Mouse (Mus musculus) G1E (cell line): Measurements from ENCODE around the gene Ptprt. TPM values are rescaled to one million over a fixed set of nuclear protein-coding genes. Genes with fewer than 3 reads are reported as not detected.
"Not testable (repeated sequence)": the region's sequence is repeated elsewhere in the genome, so short reads cannot be mapped to it uniquely, and the experiment has no call there.

Experiments
- ATAC-seq: 2 replicates; pipeline ENCODE4 v1.8.0; 2016; ENCODE audit warnings: mild to moderate bottlenecking; ENCODE audit not compliant: insufficient number of reproducible peaks, poor library complexity, low FRiP score, severe bottlenecking; ENCODE audit errors: extremely low read depth
- DNase-seq: peaks from one replicate; pipeline ENCODE4 v3.0.0; 2012; ENCODE audit warnings: low spot score
- H3K27me3 ChIP-seq: 2 replicates; pipeline ENCODE4 v1.6.1; 2012; ENCODE audit warnings: mild to moderate bottlenecking, low read length, inconsistent platforms; ENCODE audit not compliant: insufficient read depth
- H3K36me3 ChIP-seq: replicated peaks from 2 replicates; pipeline ENCODE3; 2012; ENCODE audit warnings: mild to moderate bottlenecking, inconsistent platforms
- H3K4me1 ChIP-seq: 2 replicates; pipeline ENCODE4 v1.6.1; 2012; ENCODE audit warnings: low read depth, low read length, inconsistent platforms, mixed read lengths; ENCODE audit not compliant: insufficient read depth
- H3K4me3 ChIP-seq: 2 replicates; pipeline ENCODE4 v1.5.1; 2012; ENCODE audit warnings: low read depth, mild to moderate bottlenecking, inconsistent platforms, low read length, moderate library complexity, mixed read lengths
- H3K9me3 ChIP-seq: replicated peaks from 2 replicates; pipeline ENCODE4 v1.6.1; 2012; ENCODE audit warnings: inconsistent platforms
- CTCF ChIP-seq: IDR thresholded peaks from 2 replicates; pipeline ENCODE4 v1.5.1; 2012; ENCODE audit warnings: low read depth, low read length, inconsistent platforms, mixed read lengths
- GATA1 ChIP-seq: IDR thresholded peaks from 2 replicates; pipeline ENCODE4 v1.6.1; 2012; ENCODE audit warnings: borderline replicate concordance, low read length, inconsistent platforms, mixed read lengths
- GATA2 ChIP-seq: IDR thresholded peaks from 2 replicates; pipeline ENCODE4 v1.6.1; 2012; ENCODE audit warnings: low read depth, low read length, inconsistent platforms, borderline replicate concordance
- POLR2AphosphoS5 ChIP-seq: IDR thresholded peaks from 2 replicates; pipeline ENCODE4 v1.6.1; 2012; ENCODE audit warnings: low read depth, low read length, inconsistent platforms; ENCODE audit not compliant: insufficient replicate concordance
- TAL1 ChIP-seq: conservative IDR thresholded peaks from 2 replicates; pipeline ENCODE4 v1.6.1; 2012; ENCODE audit warnings: low read depth, low read length, inconsistent platforms, mixed read lengths
- polyA plus RNA-seq: library from polyadenylated mRNA; stranded (reverse); fragments of >175 nt; gene quantifications from 2 replicates; pipeline ENCODE4 v1.2.3, GENCODE M21; 2012
- total RNA-seq, 2 experiments: library from RNA; stranded (forward) in 1 of 2; stranded (reverse) in 1 of 2; fragments of 200-1000 nt in 1 of 2; fragments of >200 nt in 1 of 2; fragmentation: Nextera tagmentation in 1 of 2; gene quantifications; 2 replicates each; pipeline ENCODE4 v1.2.3; 2014 to 2017

Ptprt gene
- total and polyA plus RNA-seq, 3 experiments: 0.05 TPM; not detected in 2

DNA sequence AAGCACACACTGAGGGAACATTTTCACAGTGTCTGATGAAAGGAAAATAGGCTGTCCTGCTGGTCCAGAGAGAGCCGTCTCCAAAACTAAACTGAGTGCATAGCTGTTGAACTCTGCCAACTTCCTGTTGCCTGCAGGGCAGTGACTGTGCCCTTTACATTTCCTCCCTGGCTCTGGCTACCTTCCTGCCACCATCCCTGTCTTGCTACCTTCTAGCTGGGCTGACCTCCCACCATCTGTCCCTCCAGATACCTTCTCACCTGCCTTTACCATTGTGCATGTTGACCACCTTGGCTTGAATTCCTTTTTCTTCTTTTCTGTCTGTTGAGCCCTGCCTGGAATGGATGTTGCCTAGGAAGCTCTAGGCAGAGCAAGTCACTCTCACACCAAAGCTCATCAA is 1133.8 kb downstream of the Ptprt start:
- Histone ChIP-seq H3K4me1 (no peaks in the 10 kb centered on the region), H3K4me3 (no peak overlapping the region), H3K27me3 (no peaks in the 10 kb centered on the region), H3K9me3 (peaks cover 38% of the 10 kb centered on the region), H3K36me3 (no peaks in the 10 kb centered on the region)
- no peak for TF ChIP-seq GATA2
- no peak for ATAC-seq
- no peak for DNase-seq

DNA sequence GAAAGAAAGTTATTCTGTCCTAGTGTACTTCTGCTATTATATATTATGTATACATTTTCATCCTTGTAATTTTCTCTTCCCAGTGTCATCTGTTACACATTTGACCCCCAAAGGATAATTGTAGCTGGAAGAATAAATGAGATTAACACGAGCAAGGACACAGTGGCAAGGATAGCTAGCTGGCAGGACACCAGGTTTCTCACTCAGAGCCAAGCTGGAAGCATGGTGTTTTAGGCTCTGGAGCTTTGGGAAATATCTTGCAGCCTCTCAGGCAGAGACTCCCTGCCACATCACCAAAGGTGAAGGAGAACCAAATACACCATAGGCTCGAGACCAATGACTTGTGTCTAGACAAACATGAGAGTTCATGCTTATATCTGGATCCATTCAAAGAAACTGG is 1141.3 kb downstream of the Ptprt start:
- Histone ChIP-seq H3K27me3 (no peaks in the 10 kb centered on the region), H3K9me3 (peaks cover 25% of the 10 kb centered on the region), H3K36me3 (no peaks in the 10 kb centered on the region), H3K4me3 (no peak overlapping the region), H3K4me1 (no peaks in the 10 kb centered on the region)
- no peak for TF ChIP-seq POLR2AphosphoS5
- no peak for TF ChIP-seq TAL1
- no peak for TF ChIP-seq GATA1
- no peak for TF ChIP-seq CTCF
- TF ChIP-seq GATA2: no peak
- no peak for DNase-seq
- ATAC-seq: no peak

- no peak for ATAC-seq
Observed at GRCm38 (mm10) chr2:161516921-161517320, 1144.0 kb downstream of the Ptprt start.

GRCm38 (mm10) chr2:161513256-161513655 is 1147.7 kb downstream of the Ptprt start:
- ATAC-seq: no peak
- DNase-seq: no peak
- no peak overlapping the region for H3K4me3 ChIP-seq

More at GRCm38 (mm10) chr2:161516921-161517320, 1144.0 kb downstream of the Ptprt start:
- Histone ChIP-seq H3K4me1 (no peaks in the 10 kb centered on the region), H3K4me3 (no peak overlapping the region), H3K27me3 (no peaks in the 10 kb centered on the region), H3K36me3 (no peaks in the 10 kb centered on the region), H3K9me3 (peaks cover 21% of the 10 kb centered on the region)
- TF ChIP-seq GATA2 (no peak), TAL1 (no peak), CTCF (no peak), POLR2AphosphoS5 (no peak), GATA1 (no peak)
- DNase-seq: no peak

GRCm38 (mm10) chr2:161511880-161512570 is 1148.9 kb downstream of the Ptprt start:
- H3K4me1 ChIP-seq, H3K36me3 ChIP-seq, DNase-seq, H3K27me3 ChIP-seq, H3K4me3 ChIP-seq, ATAC-seq: not testable (repeated sequence)
- H3K9me3 ChIP-seq: peaks cover 21% of the 10 kb centered on the region

More at GRCm38 (mm10) chr2:161513256-161513655, 1147.7 kb downstream of the Ptprt start:
- peaks cover 26% of the 10 kb centered on the region for H3K9me3 ChIP-seq
- TF ChIP-seq POLR2AphosphoS5: no peak
- TF ChIP-seq CTCF: no peak
- no peak for TF ChIP-seq GATA2
- TF ChIP-seq TAL1: no peak
- TF ChIP-seq GATA1: no peak
- no peaks in the 10 kb centered on the region for H3K4me1 ChIP-seq
- H3K36me3 ChIP-seq: no peaks in the 10 kb centered on the region
- H3K27me3 ChIP-seq: no peaks in the 10 kb centered on the region

DNA sequence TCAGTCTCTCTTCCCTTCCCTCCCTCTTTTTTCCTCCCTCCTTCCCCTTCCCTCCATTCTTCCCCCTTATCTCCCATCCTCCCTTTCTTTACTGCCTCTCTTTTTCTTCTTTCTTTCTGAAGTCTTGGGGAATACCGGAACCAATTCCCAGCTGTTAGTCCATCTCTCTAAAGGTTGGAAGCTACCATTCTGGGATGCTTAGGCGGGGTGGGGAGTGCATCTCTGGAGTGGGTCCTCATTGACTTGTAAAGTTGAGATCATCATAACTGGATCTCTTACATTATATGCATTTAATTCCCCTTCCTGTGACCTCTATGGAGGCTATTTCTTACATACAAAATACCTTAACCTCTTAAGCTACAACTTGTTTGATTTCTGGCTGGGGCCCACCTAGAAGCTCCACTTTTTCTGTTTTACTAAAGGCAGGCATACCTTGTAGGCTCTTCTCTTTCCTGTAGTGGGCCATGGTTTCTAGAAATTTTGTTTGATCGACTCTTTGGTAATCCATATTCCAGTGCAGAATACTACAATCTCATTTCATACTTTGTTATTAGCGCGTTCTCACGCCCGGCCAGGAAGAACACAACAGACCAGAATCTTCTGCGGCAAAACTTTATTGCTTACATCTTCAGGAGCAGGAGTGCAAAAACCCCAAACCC is 1149.7 kb downstream of the Ptprt start:
- H3K4me3 ChIP-seq: no peak overlapping the region
- no peaks in the 10 kb centered on the region for H3K4me1 ChIP-seq
- peaks cover 17% of the 10 kb centered on the region for H3K9me3 ChIP-seq
- no peak for ATAC-seq
- no peaks in the 10 kb centered on the region for H3K27me3 ChIP-seq
- no peaks in the 10 kb centered on the region for H3K36me3 ChIP-seq
- TF ChIP-seq TAL1 (no peak), GATA2 (no peak), GATA1 (no peak), POLR2AphosphoS5 (no peak), CTCF (no peak)
- DNase-seq: no peak
